In the genomic region with DNA sequence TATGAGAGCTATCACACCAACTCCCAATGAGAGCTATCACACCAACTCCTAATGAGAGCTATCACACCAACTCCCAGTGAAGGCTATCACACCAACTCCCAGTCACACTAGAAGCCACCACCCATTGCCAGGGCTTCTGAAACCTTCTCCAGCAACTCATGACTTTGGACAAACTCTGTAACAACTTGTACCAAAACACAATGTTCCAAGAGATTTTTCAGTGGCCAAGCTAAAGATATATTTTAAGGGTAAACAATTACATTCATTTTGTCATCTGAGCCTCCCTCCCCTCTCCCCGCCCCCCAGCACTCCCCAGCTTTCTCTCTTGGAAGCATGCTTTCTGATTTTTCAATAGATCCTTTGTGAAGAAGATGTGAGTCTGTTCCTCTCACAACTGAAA, we compare ENCODE assay signal across 18 mouse cellular contexts.
DNase-seq lines count a peak whose midpoint lies in the region; ATAC-seq and TF ChIP-seq lines count a peak whose summit lies in the region.
"Had no signal": no experiment of that assay in that cellular context is flagged by ENCODE, and none has a peak within 500 bp of the region (broad histone marks: within the 10 kb centered on the region; RNA-seq: fewer than 3 reads in every experiment).

No protein-coding gene starts in this region.

- 77% methylated on average over 1 of the region's 1 CpGs for WGBS in heart, embryonic 10.5 days
- 71% methylated on average over 1 of the region's 1 CpGs for WGBS in lung, postnatal 0 days
- 76% methylated on average over 1 of the region's 1 CpGs for WGBS in embryonic facial prominence, embryonic 14.5 days
- WGBS in stomach, postnatal 0 days: 76% methylated on average over 1 of the region's 1 CpGs

- H3K4me3 ChIP-seq in heart, embryonic 10.5 days: no peak overlapping the region
- no peak overlapping the region for H3K4me3 ChIP-seq in lung, postnatal 0 days (ENCODE audit: low read depth, low read length)
- H3K4me3 ChIP-seq in embryonic facial prominence, embryonic 14.5 days (ENCODE audit: low read depth, low read length): no peak overlapping the region
- no peak overlapping the region for H3K4me3 ChIP-seq in stomach, postnatal 0 days (ENCODE audit: low read depth, low read length)
- H3K4me3 ChIP-seq: embryonic facial prominence, embryonic 12.5 days; forebrain, embryonic 15.5 days; heart, embryonic 15.5 days; hindbrain, embryonic 13.5 days had no signal

- ATAC-seq in lung, postnatal 0 days: no peak
- no peak for ATAC-seq in embryonic facial prominence, embryonic 14.5 days (ENCODE audit: low read depth)
- ATAC-seq in stomach, postnatal 0 days (ENCODE audit: low FRiP score, low TSS enrichment): no peak
- ATAC-seq: forebrain, embryonic 15.5 days; intestine, embryonic 16.5 days had no signal

- H3K9ac ChIP-seq in lung, postnatal 0 days (replicated peaks; ENCODE audit: low read depth): no peak overlapping the region
- no peak overlapping the region for H3K9ac ChIP-seq in embryonic facial prominence, embryonic 14.5 days (ENCODE audit: low read depth, low read length)
- no peak overlapping the region for H3K9ac ChIP-seq in stomach, postnatal 0 days (ENCODE audit: low read length)
- H3K9ac ChIP-seq: embryonic facial prominence, embryonic 12.5 days; forebrain, embryonic 15.5 days; heart, embryonic 15.5 days; hindbrain, embryonic 13.5 days had no signal

- peaks cover 22% of the 10 kb centered on the region for H3K36me3 ChIP-seq in heart, embryonic 10.5 days
- peaks cover 30% of the 10 kb centered on the region for H3K36me3 ChIP-seq in lung, postnatal 0 days (ENCODE audit: insufficient read depth, low read length)
- peaks cover 14% of the 10 kb centered on the region for H3K36me3 ChIP-seq in embryonic facial prominence, embryonic 14.5 days (ENCODE audit: control insufficient read depth, insufficient read depth, low read length)
- H3K36me3 ChIP-seq in stomach, postnatal 0 days (ENCODE audit: control insufficient read depth, insufficient read depth, low read length): 0 out of 2 replicates have a peak, but pooled peaks cover 5% of the 10 kb centered on the region
- H3K36me3 ChIP-seq: forebrain, embryonic 15.5 days; hindbrain, embryonic 13.5 days had no signal

- TF ChIP-seq CTCF in lung, postnatal 0 days (IDR thresholded peaks at IDR 0.05): no peak
- no peak for TF ChIP-seq CTCF in stomach, postnatal 0 days (IDR thresholded peaks at IDR 0.05; ENCODE audit: low read depth)

- no peaks in the 10 kb centered on the region for H3K9me3 ChIP-seq in heart, embryonic 10.5 days
- no peaks in the 10 kb centered on the region for H3K9me3 ChIP-seq in lung, postnatal 0 days (ENCODE audit: low read length)
- H3K9me3 ChIP-seq in embryonic facial prominence, embryonic 14.5 days (ENCODE audit: control insufficient read depth, low read length): no peaks in the 10 kb centered on the region
- no peaks in the 10 kb centered on the region for H3K9me3 ChIP-seq in stomach, postnatal 0 days (ENCODE audit: control insufficient read depth, low read length)
- H3K9me3 ChIP-seq: embryonic facial prominence, embryonic 12.5 days; forebrain, embryonic 15.5 days; heart, embryonic 15.5 days; hindbrain, embryonic 13.5 days had no signal

- peak; percentile 25 for DNase-seq in heart, embryonic 10.5 days (ENCODE audit: low spot score)
- DNase-seq in heart, postnatal 4 days: no peak
- peak; percentile 28 for DNase-seq in lung, postnatal 0 days (ENCODE audit: low spot score)
- DNase-seq in lung, postnatal 25 days (ENCODE audit: low spot score): no peak
- no peak for DNase-seq in embryonic facial prominence, embryonic 14.5 days (ENCODE audit: low spot score)
- DNase-seq in stomach, postnatal 0 days (ENCODE audit: low spot score): peak; percentile 12
- DNase-seq in urinary bladder, postnatal 36 days (ENCODE audit: low spot score in 2 of 2): no peak
- DNase-seq: adrenal gland, adult 8-10 months; adrenal gland, postnatal 36 days; cerebellum, adult 2 months; cerebellum, postnatal 10 days; gastrocnemius, postnatal 10 days; kidney, adult 8-10 months had no signal

- no peak overlapping the region for H3K27ac ChIP-seq in heart, embryonic 10.5 days
- no peak overlapping the region for H3K27ac ChIP-seq in lung, postnatal 0 days (ENCODE audit: low read length)
- H3K27ac ChIP-seq in embryonic facial prominence, embryonic 14.5 days (replicated peaks; ENCODE audit: low read depth, low read length): peak overlapping the region; percentile 61; the same call in 1 of the 2 replicates
- H3K27ac ChIP-seq in stomach, postnatal 0 days (replicated peaks): no peak overlapping the region
- H3K27ac ChIP-seq: embryonic facial prominence, embryonic 12.5 days; forebrain, embryonic 15.5 days had no signal

- H3K27me3 ChIP-seq in heart, embryonic 10.5 days (ENCODE audit: insufficient read depth, poor library complexity, severe bottlenecking): no peaks in the 10 kb centered on the region
- H3K27me3 ChIP-seq in lung, postnatal 0 days (replicated peaks; ENCODE audit: insufficient read depth, low read length): no peaks in the 10 kb centered on the region
- no peaks in the 10 kb centered on the region for H3K27me3 ChIP-seq in embryonic facial prominence, embryonic 14.5 days (replicated peaks; ENCODE audit: control insufficient read depth, insufficient read depth, low read length)
- no peaks in the 10 kb centered on the region for H3K27me3 ChIP-seq in stomach, postnatal 0 days (ENCODE audit: control insufficient read depth, insufficient read depth, low read length)
- H3K27me3 ChIP-seq: embryonic facial prominence, embryonic 12.5 days; forebrain, embryonic 15.5 days; heart, embryonic 15.5 days; hindbrain, embryonic 13.5 days had no signal

- H3K4me2 ChIP-seq in lung, postnatal 0 days (replicated peaks; ENCODE audit: low read depth, low read length): no peak overlapping the region
- H3K4me2 ChIP-seq in embryonic facial prominence, embryonic 14.5 days (ENCODE audit: low read depth, low read length): no peak overlapping the region
- no peak overlapping the region for H3K4me2 ChIP-seq in stomach, postnatal 0 days (replicated peaks; ENCODE audit: low read depth)
- H3K4me2 ChIP-seq: embryonic facial prominence, embryonic 12.5 days; forebrain, embryonic 15.5 days; heart, embryonic 15.5 days; hindbrain, embryonic 13.5 days had no signal

- peak; percentile 84 for TF ChIP-seq EP300 in lung, postnatal 0 days (IDR thresholded peaks at IDR 0.05)
- TF ChIP-seq EP300 in stomach, postnatal 0 days (optimal IDR thresholded peaks at IDR 0.05): no peak

- H3K4me1 ChIP-seq in heart, embryonic 10.5 days: peaks cover 19% of the 10 kb centered on the region
- H3K4me1 ChIP-seq in lung, postnatal 0 days (ENCODE audit: insufficient read depth, low read depth, low read length): peaks cover 5% of the 10 kb centered on the region
- peaks cover 35% of the 10 kb centered on the region for H3K4me1 ChIP-seq in embryonic facial prominence, embryonic 14.5 days (ENCODE audit: control insufficient read depth, insufficient read depth, low read length)
- peaks cover 11% of the 10 kb centered on the region for H3K4me1 ChIP-seq in stomach, postnatal 0 days (replicated peaks; ENCODE audit: control insufficient read depth, insufficient read depth)

Comparison
In these comparisons a context has a peak if more than half of its experiments do, and no peak if none do; other contexts are left out.
1. DNase-seq: peak in heart, embryonic 10.5 days (single experiment), lung, postnatal 0 days (single experiment) and stomach, postnatal 0 days (single experiment); none in heart, postnatal 4 days (single experiment), lung, postnatal 25 days (single experiment), embryonic facial prominence, embryonic 14.5 days (single experiment) and urinary bladder, postnatal 36 days (0 of 2).